Mouse (Mus musculus) lung, postnatal 0 days (tissue): ENCODE results near the gene Mllt10. TPM values are rescaled to one million over a fixed set of nuclear protein-coding genes. Genes with fewer than 3 reads are reported as not detected.

Experiments used
- ATAC-seq: fragments of 200-750 bp; cut with Nextera tagmentation; 2 replicates; pipeline ENCODE4 v1.8.0; 2017; ENCODE audit warnings: moderate library complexity
- DNase-seq: peaks from one replicate; pipeline ENCODE4 v3.0.0-alpha.2; 2016; ENCODE audit warnings: low spot score
- H3K27ac ChIP-seq: fragments of 300-500 bp; sonication (generic); 2 replicates; pipeline ENCODE4 v1.5.1; 2014; ENCODE audit warnings: antibody characterized with exemption, mild to moderate bottlenecking, low read length, mixed read lengths
- H3K27me3 ChIP-seq: fragments of 300-500 bp; sonication (generic); replicated peaks from 2 replicates; pipeline ENCODE4 v1.6.1; 2014; ENCODE audit warnings: low read length, mixed read lengths; ENCODE audit not compliant: insufficient read depth
- H3K36me3 ChIP-seq: fragments of 300-500 bp; sonication (generic); 2 replicates; pipeline ENCODE4 v1.6.1; 2014; ENCODE audit warnings: low read length, mixed read lengths; ENCODE audit not compliant: insufficient read depth
- H3K4me1 ChIP-seq: fragments of 300-500 bp; sonication (generic); 2 replicates; pipeline ENCODE4 v1.6.1; 2014; ENCODE audit warnings: antibody characterized with exemption, low read depth, low read length, mixed read lengths; ENCODE audit not compliant: insufficient read depth
- H3K4me2 ChIP-seq: fragments of 300-500 bp; sonication (generic); replicated peaks from 2 replicates; pipeline ENCODE4 v1.6.1; 2014; ENCODE audit warnings: low read depth, mild to moderate bottlenecking, low read length, moderate library complexity, mixed read lengths
- H3K4me3 ChIP-seq: fragments of 300-500 bp; sonication (generic); 2 replicates; pipeline ENCODE4 v1.5.1; 2014; ENCODE audit warnings: low read depth, low read length
- H3K9ac ChIP-seq: fragments of 300-500 bp; sonication (generic); replicated peaks from 2 replicates; pipeline ENCODE4 v1.6.1; 2014; ENCODE audit warnings: low read depth, mild to moderate bottlenecking
- H3K9me3 ChIP-seq: fragments of 300-500 bp; sonication (generic); 2 replicates; pipeline ENCODE4 v1.6.1; 2016; ENCODE audit warnings: low read length, mixed read lengths
- CTCF ChIP-seq: IDR thresholded peaks from 2 replicates; pipeline ENCODE4 v1.5.1; 2016; ENCODE audit warnings: antibody characterized with exemption, mild to moderate bottlenecking
- EP300 ChIP-seq: IDR thresholded peaks from 2 replicates; pipeline ENCODE4 v1.6.1; 2016; ENCODE audit warnings: antibody characterized with exemption, mild to moderate bottlenecking, control low read depth
- WGBS: fragments of 180-500 bp; shearing (Covaris S2); extraction: QIAGEN DNeasy Blood & Tissue Kit; methylation state at CpG from one replicate; pipeline ENCODE4 v1.1.7; 2014; 5-methylcytosine and 5-hydroxymethylcytosine counted together
- polyA plus RNA-seq: library from polyadenylated mRNA; unstranded; fragments of >200 nt; fragmentation: Nextera tagmentation; extraction: Ambion mirVana; gene quantifications from 2 replicates; pipeline ENCODE4 v1.2.1, GENCODE M21; 2015

The Mllt10 gene
- polyA plus RNA-seq, 1 experiment from 2014 or later, result 35.1 TPM

DNA sequence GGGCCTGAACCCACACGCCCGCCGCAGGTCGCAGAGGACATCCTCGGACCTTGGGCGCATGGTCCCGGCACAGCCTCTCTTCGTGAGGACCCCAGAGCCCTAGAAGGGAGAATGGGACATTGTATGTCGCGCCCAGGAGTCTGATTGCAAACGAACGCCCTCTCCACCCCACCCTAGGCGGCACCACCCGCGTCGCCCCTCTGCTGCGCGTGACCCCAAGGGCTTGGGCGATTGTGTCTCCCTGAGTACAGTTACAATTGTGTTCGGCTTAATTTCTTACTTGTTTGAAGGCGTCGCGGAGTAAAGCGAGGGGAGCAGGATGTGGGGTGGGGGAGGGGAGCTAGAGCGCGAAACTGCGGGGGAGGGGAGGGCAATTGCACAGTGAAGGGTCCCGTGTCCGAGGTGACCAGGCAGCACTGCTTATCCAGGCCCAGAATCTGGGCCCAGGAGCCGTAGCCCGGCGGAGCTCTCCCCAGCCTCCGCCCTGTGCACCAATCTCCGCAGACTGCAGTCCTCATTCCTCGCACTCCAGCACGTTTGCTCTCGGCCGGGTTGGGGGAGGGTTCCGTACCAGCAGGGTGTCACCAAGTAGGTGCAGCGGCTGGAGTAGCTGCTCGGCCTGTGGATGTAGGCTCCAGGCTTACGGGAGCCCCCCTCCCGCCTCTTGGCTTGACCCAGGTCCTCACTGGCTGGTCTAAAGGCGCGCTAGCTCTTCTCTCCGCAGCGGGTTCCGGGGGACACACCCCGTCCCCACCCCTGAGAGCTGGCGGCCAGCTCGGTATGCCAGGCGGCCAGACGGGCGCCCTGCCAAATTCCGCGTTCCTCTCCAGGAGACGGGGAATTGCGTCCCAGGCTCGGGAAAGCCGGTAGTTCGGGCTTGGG lies 26.7 kb upstream of the Mllt10 start:
- Histone ChIP-seq H3K4me3 (peak overlapping the region; percentile 66), H3K9ac (peak overlapping the region; percentile 74), H3K36me3 (no peaks in the 10 kb centered on the region), H3K27ac (peak overlapping the region; percentile 96), H3K9me3 (no peaks in the 10 kb centered on the region), H3K4me2 (peak overlapping the region; percentile 97), H3K27me3 (no peaks in the 10 kb centered on the region), H3K4me1 (peaks cover 3% of the 10 kb centered on the region; the same call in 1 of the 2 replicates)
- under 1% methylated on average over 55 of the region's 61 CpGs for WGBS
- TF ChIP-seq CTCF (no peak; the same call in 1 of the 2 replicates), EP300 (peak; percentile 82)
- peak; percentile 96 for DNase-seq
- ATAC-seq, result peak; percentile 88

DNA sequence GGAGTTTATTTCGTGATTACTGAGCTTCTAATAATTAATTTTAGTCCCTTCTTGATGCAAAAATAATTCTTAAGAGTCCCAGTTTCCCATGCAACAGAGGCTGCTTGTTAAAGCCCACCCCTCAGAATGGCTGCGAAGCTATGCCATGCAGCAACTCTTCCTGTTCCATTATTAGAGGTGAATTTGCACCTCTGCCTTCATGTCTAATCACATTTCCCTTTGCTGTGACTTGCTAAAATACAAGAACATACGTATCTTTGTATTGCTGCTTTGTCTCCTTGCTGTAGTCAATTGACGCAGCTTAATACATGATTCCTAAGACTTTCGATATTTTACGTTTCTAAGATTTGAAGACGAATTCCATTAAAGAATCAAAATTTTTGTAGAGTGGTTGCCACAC lies 25.4 kb upstream of the Mllt10 start:
- H3K27ac ChIP-seq, result no peak overlapping the region
- no peak for DNase-seq
- H3K36me3 ChIP-seq, result no peaks in the 10 kb centered on the region
- no peak for TF ChIP-seq CTCF
- TF ChIP-seq EP300, result no peak
- no peaks in the 10 kb centered on the region for H3K27me3 ChIP-seq
- peaks cover 3% of the 10 kb centered on the region; the same call in 1 of the 2 replicates for H3K4me1 ChIP-seq
- WGBS, result 93% methylated on average over 7 of the region's 7 CpGs
- no peak for ATAC-seq
- H3K4me2 ChIP-seq, result no peak overlapping the region
- no peak overlapping the region for H3K9ac ChIP-seq
- no peak overlapping the region for H3K4me3 ChIP-seq
- no peaks in the 10 kb centered on the region for H3K9me3 ChIP-seq

DNA sequence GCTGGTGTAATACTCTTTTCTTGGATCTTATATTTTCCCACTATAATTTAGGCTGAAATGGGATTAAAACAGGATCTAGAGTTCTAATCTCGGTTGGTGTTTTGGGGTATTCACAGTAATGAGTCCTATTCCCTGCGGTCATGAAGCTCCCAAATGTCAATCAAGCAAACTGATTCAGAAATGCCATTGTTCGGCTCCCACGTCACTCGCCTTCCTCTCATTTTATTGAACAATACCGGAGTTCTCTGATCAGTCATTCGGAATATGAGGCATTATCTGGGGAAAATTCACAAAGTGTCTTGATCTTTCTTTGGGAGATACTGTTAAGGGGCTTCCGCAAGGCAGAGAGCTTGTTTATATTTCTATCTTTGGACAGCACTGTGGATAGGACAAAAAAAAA lies 24.5 kb upstream of the Mllt10 start:
- WGBS, result 76% methylated on average over 8 of the region's 8 CpGs
- no peak overlapping the region for H3K27ac ChIP-seq
- H3K4me3 ChIP-seq, result no peak overlapping the region
- H3K36me3 ChIP-seq, result no peaks in the 10 kb centered on the region
- DNase-seq, result peak; percentile 5
- peak overlapping the region; percentile 97 for H3K4me2 ChIP-seq
- TF ChIP-seq CTCF, result no peak
- TF ChIP-seq EP300, result no peak
- peaks cover 3% of the 10 kb centered on the region; the same call in 1 of the 2 replicates for H3K4me1 ChIP-seq
- H3K9ac ChIP-seq, result no peak overlapping the region
- no peak for ATAC-seq
- no peaks in the 10 kb centered on the region for H3K9me3 ChIP-seq
- H3K27me3 ChIP-seq, result no peaks in the 10 kb centered on the region

DNA sequence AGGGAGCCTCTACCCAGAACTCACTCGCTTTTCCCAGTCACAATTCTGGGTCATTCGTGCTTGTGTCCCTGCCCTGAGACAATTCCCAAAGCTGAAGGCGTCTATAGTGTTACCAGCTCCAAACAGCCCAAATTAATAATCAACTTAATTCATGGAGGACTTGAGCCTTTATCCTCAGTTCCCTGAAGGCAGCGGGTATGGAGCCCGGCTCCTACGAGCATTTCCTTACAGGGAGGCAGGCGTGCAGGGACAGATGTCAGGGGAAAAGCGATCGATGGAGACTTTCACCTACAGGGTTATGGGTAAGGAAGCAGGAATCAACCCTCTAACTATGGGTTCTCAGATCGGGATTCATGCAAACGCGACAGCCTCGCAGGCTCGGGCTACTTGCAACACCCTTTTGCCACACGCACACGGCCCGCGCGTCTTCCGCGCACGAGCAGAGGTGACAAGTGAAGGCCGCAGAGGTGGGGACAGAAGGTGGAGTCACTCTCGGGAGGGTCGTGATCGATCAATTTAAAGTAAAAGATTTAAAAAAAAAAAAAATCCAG lies 23.7 kb upstream of the Mllt10 start:
- no peak for TF ChIP-seq EP300
- TF ChIP-seq CTCF, result no peak
- Histone ChIP-seq H3K27me3 (no peaks in the 10 kb centered on the region), H3K9me3 (no peaks in the 10 kb centered on the region), H3K27ac (no peak overlapping the region), H3K9ac (peak overlapping the region; percentile 62), H3K36me3 (no peaks in the 10 kb centered on the region), H3K4me3 (peak overlapping the region; percentile 52), H3K4me2 (peak overlapping the region; percentile 97), H3K4me1 (peaks cover 3% of the 10 kb centered on the region; the same call in 1 of the 2 replicates)
- ATAC-seq (no peak), DNase-seq (peak; percentile 54)
- 19% methylated on average over 26 of the region's 26 CpGs for WGBS

- no peaks in the 10 kb centered on the region for H3K9me3 ChIP-seq
- H3K4me1 ChIP-seq, result peaks cover 3% of the 10 kb centered on the region; the same call in 1 of the 2 replicates
- no peaks in the 10 kb centered on the region for H3K27me3 ChIP-seq
- 7% methylated on average over 29 of the region's 34 CpGs for WGBS
- TF ChIP-seq EP300 (no peak), CTCF (no peak)
- peak overlapping the region; percentile 52 for H3K4me3 ChIP-seq
- peak overlapping the region; percentile 97 for H3K4me2 ChIP-seq
- no peak overlapping the region for H3K27ac ChIP-seq
- DNase-seq (peak; percentile 60), ATAC-seq (no peak)
- H3K36me3 ChIP-seq, result no peaks in the 10 kb centered on the region
- H3K9ac ChIP-seq, result peak overlapping the region; percentile 62
Measured at GRCm38 (mm10) chr2:18031831-18032537, 23.1 kb upstream of the Mllt10 start.

DNA sequence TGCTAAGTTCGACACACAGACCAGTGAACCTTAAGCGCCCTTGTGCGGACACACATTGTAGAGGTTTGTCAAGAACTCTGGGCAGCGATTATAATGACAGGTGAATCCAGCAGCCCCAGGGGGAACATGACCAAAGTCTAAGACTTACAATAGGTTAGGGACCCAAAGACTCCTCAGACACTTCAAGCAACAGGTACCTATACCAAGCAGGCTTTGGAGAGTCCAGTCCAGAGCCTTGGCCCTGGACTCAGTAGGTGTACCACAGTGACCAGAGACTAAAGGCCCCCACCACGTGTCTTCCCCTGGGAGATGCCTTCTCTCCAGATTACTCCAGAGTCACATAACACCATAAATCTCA lies 22.5 kb upstream of the Mllt10 start:
- Histone ChIP-seq H3K4me2 (peak overlapping the region; percentile 97), H3K9ac (no peak overlapping the region), H3K9me3 (no peaks in the 10 kb centered on the region), H3K27me3 (no peaks in the 10 kb centered on the region), H3K36me3 (no peaks in the 10 kb centered on the region), H3K4me1 (peaks cover 3% of the 10 kb centered on the region; the same call in 1 of the 2 replicates), H3K27ac (no peak overlapping the region), H3K4me3 (no peak overlapping the region)
- DNase-seq (peak; percentile 6), ATAC-seq (no peak)
- TF ChIP-seq CTCF (no peak), EP300 (no peak)
- 76% methylated on average over 5 of the region's 5 CpGs for WGBS
